Mouse (Mus musculus) embryonic facial prominence, embryonic 14.5 days (tissue): ENCODE results near the gene Ndufb6. TPM values are rescaled to one million over a fixed set of nuclear protein-coding genes. Genes with fewer than 3 reads are reported as not detected.

ENCODE experiments used
- ATAC-seq: fragments of 200-750 bp; cut with Nextera tagmentation; 2 replicates; pipeline ENCODE4 v1.8.0; 2017; ENCODE audit warnings: low read depth, moderate number of reproducible peaks, moderate TSS enrichment
- DNase-seq: peaks from one replicate; pipeline ENCODE4 v3.0.0-alpha.2; 2015; ENCODE audit warnings: low spot score
- H3K27ac ChIP-seq: fragments of 300-500 bp; sonication (generic); replicated peaks from 2 replicates; pipeline ENCODE4 v1.5.1; 2014; ENCODE audit warnings: low read depth, mild to moderate bottlenecking, low read length, moderate library complexity
- H3K27me3 ChIP-seq: fragments of 300-500 bp; sonication (generic); replicated peaks from 2 replicates; pipeline ENCODE4 v1.6.1; 2014; ENCODE audit warnings: low read length; ENCODE audit not compliant: control insufficient read depth, insufficient read depth
- H3K36me3 ChIP-seq: fragments of 300-500 bp; sonication (generic); 2 replicates; pipeline ENCODE4 v1.6.1; 2014; ENCODE audit warnings: low read length, mixed read lengths; ENCODE audit not compliant: control insufficient read depth, insufficient read depth
- H3K4me1 ChIP-seq: fragments of 300-500 bp; sonication (generic); 2 replicates; pipeline ENCODE4 v1.6.1; 2014; ENCODE audit warnings: antibody characterized with exemption, low read length; ENCODE audit not compliant: control insufficient read depth, insufficient read depth
- H3K4me2 ChIP-seq: fragments of 300-500 bp; sonication (generic); 2 replicates; pipeline ENCODE4 v1.6.1; 2014; ENCODE audit warnings: low read depth, mild to moderate bottlenecking, low read length, moderate library complexity, mixed read lengths
- H3K4me3 ChIP-seq: fragments of 300-500 bp; sonication (generic); 2 replicates; pipeline ENCODE4 v1.5.1; 2014; ENCODE audit warnings: low read depth, mild to moderate bottlenecking, low read length
- H3K9ac ChIP-seq: fragments of 300-500 bp; sonication (generic); 2 replicates; pipeline ENCODE4 v1.6.1; 2014; ENCODE audit warnings: low read depth, mild to moderate bottlenecking, low read length, moderate library complexity, mixed read lengths
- H3K9me3 ChIP-seq: fragments of 300-500 bp; sonication (generic); 2 replicates; pipeline ENCODE4 v1.6.1; 2016; ENCODE audit warnings: low read length; ENCODE audit not compliant: control insufficient read depth
- WGBS: fragments of 180-500 bp; shearing (Covaris S2); extraction: QIAGEN DNeasy Blood & Tissue Kit; methylation state at CpG from one replicate; pipeline ENCODE4 v1.1.7; 2014; 5-methylcytosine and 5-hydroxymethylcytosine counted together
- polyA plus RNA-seq: library from polyadenylated mRNA; unstranded; fragments of >200 nt; fragmentation: Nextera tagmentation; extraction: Ambion mirVana; gene quantifications from 2 replicates; pipeline ENCODE4 v1.2.1, GENCODE M21; 2014

Ndufb6 gene
- polyA plus RNA-seq, 1 experiment from 2014 or later, result 290 TPM

- H3K4me1 ChIP-seq, result no peaks in the 10 kb centered on the region
Measured at GRCm38 (mm10) chr4:40233062-40233664, 46.1 kb downstream of the Ndufb6 start.

GRCm38 (mm10) chr4:40229723-40230122, 49.5 kb downstream of the Ndufb6 start:
- 91% methylated on average over 6 of the region's 6 CpGs for WGBS
- Histone ChIP-seq H3K27ac (no peak overlapping the region), H3K4me2 (no peak overlapping the region), H3K4me3 (no peak overlapping the region), H3K9ac (no peak overlapping the region), H3K36me3 (peaks cover 9% of the 10 kb centered on the region; the same call in 1 of the 2 replicates), H3K9me3 (no peaks in the 10 kb centered on the region), H3K4me1 (no peaks in the 10 kb centered on the region), H3K27me3 (no peaks in the 10 kb centered on the region)
- ATAC-seq (no peak), DNase-seq (no peak)

More at GRCm38 (mm10) chr4:40233062-40233664, 46.1 kb downstream of the Ndufb6 start:
- H3K9me3 ChIP-seq, result no peaks in the 10 kb centered on the region
- DNase-seq, result no peak
- H3K4me2 ChIP-seq, result no peak overlapping the region
- no peak overlapping the region for H3K9ac ChIP-seq
- H3K4me3 ChIP-seq, result no peak overlapping the region
- H3K36me3 ChIP-seq, result peaks cover 5% of the 10 kb centered on the region; the same call in 1 of the 2 replicates
- H3K27ac ChIP-seq, result no peak overlapping the region
- 89% methylated on average over 7 of the region's 7 CpGs for WGBS
- H3K27me3 ChIP-seq, result no peaks in the 10 kb centered on the region
- no peak for ATAC-seq

GRCm38 (mm10) chr4:40227886-40228285, 51.3 kb downstream of the Ndufb6 start:
- Histone ChIP-seq H3K36me3 (peaks cover 6% of the 10 kb centered on the region; the same call in 1 of the 2 replicates), H3K27me3 (no peaks in the 10 kb centered on the region), H3K9ac (no peak overlapping the region), H3K4me2 (no peak overlapping the region), H3K4me3 (no peak overlapping the region), H3K27ac (no peak overlapping the region), H3K9me3 (no peaks in the 10 kb centered on the region), H3K4me1 (no peaks in the 10 kb centered on the region)
- ATAC-seq (no peak), DNase-seq (no peak)
- 92% methylated on average over 7 of the region's 7 CpGs for WGBS

- Histone ChIP-seq H3K4me2 (no peak overlapping the region), H3K36me3 (peaks cover 6% of the 10 kb centered on the region; the same call in 1 of the 2 replicates), H3K4me3 (no peak overlapping the region), H3K27me3 (no peaks in the 10 kb centered on the region), H3K4me1 (no peaks in the 10 kb centered on the region), H3K9me3 (no peaks in the 10 kb centered on the region), H3K9ac (no peak overlapping the region), H3K27ac (no peak overlapping the region)
- WGBS, result 81% methylated on average over 11 of the region's 11 CpGs
- ATAC-seq, result no peak
- no peak for DNase-seq
Measured at GRCm38 (mm10) chr4:40227131-40227530, 52.1 kb downstream of the Ndufb6 start.

GRCm38 (mm10) chr4:40226095-40226494, 53.1 kb downstream of the Ndufb6 start:
- Histone ChIP-seq H3K27ac (no peak overlapping the region), H3K9ac (no peak overlapping the region), H3K4me2 (no peak overlapping the region), H3K4me3 (no peak overlapping the region), H3K36me3 (peaks cover 6% of the 10 kb centered on the region; the same call in 1 of the 2 replicates), H3K4me1 (0 out of 2 replicates have a peak, but pooled peaks cover 1% of the 10 kb centered on the region), H3K27me3 (peaks cover 5% of the 10 kb centered on the region; the same call in 1 of the 2 replicates), H3K9me3 (no peaks in the 10 kb centered on the region)
- 77% methylated on average over 5 of the region's 5 CpGs for WGBS
- ATAC-seq (no peak), DNase-seq (no peak)

- Histone ChIP-seq H3K27me3 (peaks cover 5% of the 10 kb centered on the region; the same call in 1 of the 2 replicates), H3K36me3 (no peaks in the 10 kb centered on the region), H3K4me2 (no peak overlapping the region), H3K4me1 (0 out of 2 replicates have a peak, but pooled peaks cover 3% of the 10 kb centered on the region), H3K9me3 (no peaks in the 10 kb centered on the region), H3K9ac (no peak overlapping the region), H3K27ac (no peak overlapping the region), H3K4me3 (no peak overlapping the region)
- 51% methylated on average over 21 of the region's 21 CpGs for WGBS
- ATAC-seq (no peak), DNase-seq (no peak)
Measured at GRCm38 (mm10) chr4:40221876-40222585, 57.2 kb downstream of the Ndufb6 start.

- 0 out of 2 replicates have a peak, but pooled peaks cover 3% of the 10 kb centered on the region for H3K4me1 ChIP-seq
- H3K27me3 ChIP-seq, result peaks cover 5% of the 10 kb centered on the region; the same call in 1 of the 2 replicates
- WGBS, result 37% methylated on average over 14 of the region's 14 CpGs
- ATAC-seq (peak; percentile 60; the same call in 1 of the 2 replicates), DNase-seq (peak; percentile 21)
- no peak overlapping the region for H3K4me3 ChIP-seq
- no peaks in the 10 kb centered on the region for H3K36me3 ChIP-seq
- no peak overlapping the region for H3K27ac ChIP-seq
- H3K4me2 ChIP-seq, result no peak overlapping the region
- no peaks in the 10 kb centered on the region for H3K9me3 ChIP-seq
- 0 out of 2 replicates have a peak overlapping the region, but pooled peaks have one; percentile 19 for H3K9ac ChIP-seq
Measured at GRCm38 (mm10) chr4:40221004-40221760, 58.0 kb downstream of the Ndufb6 start.
